Mouse (Mus musculus) midbrain, embryonic 14.5 days (tissue): ENCODE measurements around the gene Daam1. TPM values are rescaled to one million over a fixed set of nuclear protein-coding genes. Genes with fewer than 3 reads are reported as not detected.

Experiments used
- ATAC-seq: fragments of 200-750 bp; cut with Nextera tagmentation; 2 replicates; pipeline ENCODE4 v1.8.0; 2017; ENCODE audit warnings: moderate number of reproducible peaks, moderate library complexity; ENCODE audit not compliant: low FRiP score, low TSS enrichment
- DNase-seq: peaks from one replicate; pipeline ENCODE4 v3.0.0-alpha.2; 2015
- H3K27ac ChIP-seq: fragments of 300-500 bp; sonication (generic); replicated peaks from 2 replicates; pipeline ENCODE4 v1.5.1; 2014; ENCODE audit warnings: mild to moderate bottlenecking, low read depth, low read length, moderate library complexity
- H3K27me3 ChIP-seq: fragments of 300-500 bp; sonication (generic); 2 replicates; pipeline ENCODE4 v1.6.1; 2014; ENCODE audit warnings: low read length, control low read depth, mixed read lengths; ENCODE audit not compliant: control insufficient read depth, insufficient read depth
- H3K36me3 ChIP-seq: fragments of 300-500 bp; sonication (generic); 2 replicates; pipeline ENCODE4 v1.6.1; 2014; ENCODE audit warnings: low read length, control low read depth; ENCODE audit not compliant: control insufficient read depth, insufficient read depth
- H3K4me1 ChIP-seq: fragments of 300-500 bp; sonication (generic); 2 replicates; pipeline ENCODE4 v1.6.1; 2014; ENCODE audit warnings: mild to moderate bottlenecking, antibody characterized with exemption, low read length, control low read depth; ENCODE audit not compliant: control insufficient read depth, insufficient read depth
- H3K4me2 ChIP-seq: fragments of 300-500 bp; sonication (generic); 2 replicates; pipeline ENCODE4 v1.6.1; 2014; ENCODE audit warnings: mild to moderate bottlenecking, low read length, moderate library complexity
- H3K4me3 ChIP-seq: fragments of 300-500 bp; sonication (generic); replicated peaks from 2 replicates; pipeline ENCODE4 v1.5.1; 2014; ENCODE audit warnings: low read depth, low read length
- H3K9ac ChIP-seq: fragments of 300-500 bp; sonication (generic); replicated peaks from 2 replicates; pipeline ENCODE4 v1.6.1; 2014; ENCODE audit warnings: mild to moderate bottlenecking, low read length, moderate library complexity
- H3K9me3 ChIP-seq: fragments of 300-500 bp; sonication (generic); 2 replicates; pipeline ENCODE4 v1.6.1; 2016; ENCODE audit warnings: low read length, control low read depth, mixed read lengths; ENCODE audit not compliant: control insufficient read depth
- WGBS: fragments of 180-500 bp; shearing (Covaris S2); extraction: QIAGEN DNeasy Blood & Tissue Kit; methylation state at CpG from one replicate; pipeline ENCODE4 v1.1.7; 2014; 5-methylcytosine and 5-hydroxymethylcytosine counted together
- polyA plus RNA-seq: library from polyadenylated mRNA; unstranded; fragments of >200 nt; fragmentation: Nextera tagmentation; extraction: Ambion mirVana; gene quantifications from 2 replicates; pipeline ENCODE4 v1.2.1, GENCODE M21; 2014

The Daam1 gene
- polyA plus RNA-seq, 1 experiment from 2014 or later: 42.8 TPM

- Histone ChIP-seq H3K27ac (no peak overlapping the region; the same call in 1 of the 2 replicates), H3K9me3 (no peaks in the 10 kb centered on the region), H3K27me3 (no peaks in the 10 kb centered on the region), H3K9ac (no peak overlapping the region), H3K4me2 (no peak overlapping the region), H3K36me3 (peaks cover 44% of the 10 kb centered on the region), H3K4me3 (no peak overlapping the region), H3K4me1 (peaks cover 9% of the 10 kb centered on the region)
- ATAC-seq (no peak), DNase-seq (no peak)
- 51% methylated on average over 5 of the region's 5 CpGs for WGBS
These were observed 126.6 kb downstream of the Daam1 start for GRCm38 (mm10) chr12:71957496-71957895.

GRCm38 (mm10) chr12:71959351-71959991 lies 128.6 kb downstream of the Daam1 start:
- no peak for ATAC-seq
- Histone ChIP-seq H3K4me3 (no peak overlapping the region), H3K4me1 (peaks cover 9% of the 10 kb centered on the region), H3K4me2 (no peak overlapping the region), H3K27me3 (no peaks in the 10 kb centered on the region), H3K27ac (no peak overlapping the region), H3K9ac (no peak overlapping the region), H3K36me3 (peaks cover 31% of the 10 kb centered on the region), H3K9me3 (no peaks in the 10 kb centered on the region)
- no peak for DNase-seq
- WGBS: 13% methylated on average over 6 of the region's 6 CpGs

DNA sequence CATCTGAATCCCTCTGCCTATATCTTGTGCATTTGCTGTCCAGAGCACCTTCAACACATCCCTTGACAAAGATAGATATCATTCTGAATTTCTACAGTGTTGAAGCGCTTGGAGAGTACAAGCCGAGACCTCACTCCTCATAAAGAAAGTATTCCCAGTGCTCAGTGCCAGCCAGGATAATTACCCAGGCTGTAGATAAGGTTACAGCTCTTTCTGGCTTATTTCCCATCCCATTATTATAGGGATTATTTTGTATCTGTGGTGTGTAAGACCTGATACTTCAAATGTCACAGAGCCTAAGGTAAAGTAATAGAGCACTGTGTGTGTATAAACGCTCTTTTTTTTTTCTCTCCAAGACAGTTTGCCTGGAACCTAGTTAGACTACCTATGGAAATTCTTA lies 130.8 kb downstream of the Daam1 start:
- Histone ChIP-seq H3K27me3 (no peaks in the 10 kb centered on the region), H3K4me3 (no peak overlapping the region), H3K4me2 (no peak overlapping the region), H3K4me1 (peaks cover 9% of the 10 kb centered on the region), H3K9ac (no peak overlapping the region), H3K27ac (no peak overlapping the region), H3K36me3 (peaks cover 29% of the 10 kb centered on the region), H3K9me3 (no peaks in the 10 kb centered on the region)
- no peak for ATAC-seq
- WGBS: 79% methylated on average over 3 of the region's 3 CpGs
- DNase-seq: no peak

DNA sequence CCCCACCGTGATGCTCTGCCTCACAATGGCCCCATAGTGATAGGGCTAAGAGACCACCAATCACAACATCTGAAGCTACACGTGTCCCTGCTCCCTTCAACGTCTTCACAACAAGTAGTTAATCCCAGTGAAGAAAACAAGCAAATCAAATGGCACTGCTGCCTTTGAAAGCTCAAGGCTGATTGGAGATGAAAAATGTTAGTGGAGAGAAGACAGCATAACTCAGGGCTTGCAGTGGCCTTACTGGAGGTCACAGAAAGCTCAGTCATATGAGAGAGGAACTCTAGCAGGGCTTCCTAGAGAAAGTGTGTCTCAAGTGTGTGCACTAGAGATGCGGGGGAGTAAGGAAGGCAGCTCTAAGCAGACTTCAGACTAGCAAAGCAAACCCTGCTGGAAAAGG lies 131.7 kb downstream of the Daam1 start:
- Histone ChIP-seq H3K4me2 (no peak overlapping the region), H3K27ac (no peak overlapping the region), H3K27me3 (no peaks in the 10 kb centered on the region), H3K36me3 (peaks cover 27% of the 10 kb centered on the region), H3K4me1 (peaks cover 7% of the 10 kb centered on the region), H3K9ac (no peak overlapping the region), H3K9me3 (no peaks in the 10 kb centered on the region), H3K4me3 (no peak overlapping the region)
- ATAC-seq (no peak), DNase-seq (no peak)
- 63% methylated on average over 4 of the region's 4 CpGs for WGBS

GRCm38 (mm10) chr12:71968592-71968991 lies 137.7 kb downstream of the Daam1 start:
- no peaks in the 10 kb centered on the region for H3K9me3 ChIP-seq
- H3K27ac ChIP-seq: no peak overlapping the region
- WGBS: 74% methylated on average over 4 of the region's 4 CpGs
- no peak overlapping the region for H3K4me3 ChIP-seq
- no peak overlapping the region for H3K9ac ChIP-seq
- DNase-seq: no peak
- H3K36me3 ChIP-seq: peaks cover 33% of the 10 kb centered on the region
- H3K27me3 ChIP-seq: no peaks in the 10 kb centered on the region
- H3K4me2 ChIP-seq: no peak overlapping the region
- no peak for ATAC-seq
- H3K4me1 ChIP-seq: no peaks in the 10 kb centered on the region

DNA sequence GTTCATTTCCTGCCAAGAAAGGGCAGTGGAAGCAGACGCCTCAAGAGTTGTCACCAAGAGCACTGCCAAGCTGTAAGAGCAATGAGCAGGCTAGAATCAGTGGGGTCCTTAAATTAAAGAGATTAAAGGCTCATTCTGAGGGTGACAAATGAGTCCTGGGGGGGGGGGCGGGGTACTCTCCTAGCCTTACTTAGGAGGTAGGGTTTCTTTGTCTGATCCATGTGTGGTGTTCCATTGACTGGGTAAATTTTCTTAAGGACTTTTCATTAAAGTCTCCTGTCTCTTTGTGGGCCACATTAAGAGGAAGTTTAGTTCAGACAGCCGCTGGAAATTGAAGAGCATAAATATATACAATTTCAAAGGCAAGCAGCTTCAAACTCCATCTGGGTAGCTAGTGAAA lies 138.1 kb downstream of the Daam1 start:
- Histone ChIP-seq H3K27ac (no peak overlapping the region), H3K9ac (no peak overlapping the region), H3K4me2 (no peak overlapping the region), H3K36me3 (peaks cover 37% of the 10 kb centered on the region), H3K4me1 (no peaks in the 10 kb centered on the region), H3K27me3 (no peaks in the 10 kb centered on the region), H3K4me3 (no peak overlapping the region), H3K9me3 (no peaks in the 10 kb centered on the region)
- ATAC-seq (no peak), DNase-seq (no peak)
- 35% methylated on average over 3 of the region's 3 CpGs for WGBS

- Histone ChIP-seq H3K4me1 (no peaks in the 10 kb centered on the region), H3K36me3 (peaks cover 39% of the 10 kb centered on the region), H3K27ac (no peak overlapping the region), H3K4me2 (no peak overlapping the region), H3K27me3 (no peaks in the 10 kb centered on the region), H3K9me3 (no peaks in the 10 kb centered on the region), H3K9ac (no peak overlapping the region), H3K4me3 (no peak overlapping the region)
- no peak for DNase-seq
- 81% methylated on average over 9 of the region's 9 CpGs for WGBS
- ATAC-seq: no peak
These were observed 138.6 kb downstream of the Daam1 start for GRCm38 (mm10) chr12:71969439-71969838.

- Histone ChIP-seq H3K36me3 (peaks cover 46% of the 10 kb centered on the region), H3K27me3 (no peaks in the 10 kb centered on the region), H3K9me3 (no peaks in the 10 kb centered on the region), H3K4me1 (no peaks in the 10 kb centered on the region), H3K4me3 (no peak overlapping the region), H3K9ac (no peak overlapping the region), H3K27ac (no peak overlapping the region), H3K4me2 (no peak overlapping the region)
- DNase-seq (no peak), ATAC-seq (no peak)
- whole genome bisulfite sequencing: 53% methylated on average over 12 of the region's 12 CpGs
These were observed 139.2 kb downstream of the Daam1 start for GRCm38 (mm10) chr12:71969941-71970629.
